Mouse (Mus musculus): ENCODE results near the gene Tgm5. TPM values are rescaled to one million over a fixed set of nuclear protein-coding genes. Genes with fewer than 3 reads are reported as not detected.

Tgm5 gene
- polyA plus RNA-seq, 1 experiment from 2014 or later, result not detected

Other genes with a start within 250 kb of the Tgm5 start
- gene Cdan1, start 235.7 kb downstream of the Tgm5 start, polyA plus RNA-seq (2016; fragmentation: Nextera tagmentation; extraction: Ambion mirVana), result 5.8 and 6.9 TPM in 2 replicates
- 3.0 and 3.2 TPM in 2 replicates for gene Ttbk2, start 235.2 kb downstream of the Tgm5 start, polyA plus RNA-seq (2016; fragmentation: Nextera tagmentation; extraction: Ambion mirVana)
- gene Ubr1, start 115.1 kb downstream of the Tgm5 start, polyA plus RNA-seq (2016; fragmentation: Nextera tagmentation; extraction: Ambion mirVana), result 22.6 and 22.7 TPM in 2 replicates
- gene Tmem62, start 108.8 kb downstream of the Tgm5 start, polyA plus RNA-seq (2016; fragmentation: Nextera tagmentation; extraction: Ambion mirVana), result 3.3 and 3.4 TPM in 2 replicates
- 33.3 and 35.3 TPM in 2 replicates for gene Ccndbp1, start 77.4 kb downstream of the Tgm5 start, polyA plus RNA-seq (2016; fragmentation: Nextera tagmentation; extraction: Ambion mirVana)
- 19.1 and 21.1 TPM in 2 replicates for gene Epb42, start 48.8 kb downstream of the Tgm5 start, polyA plus RNA-seq (2016; fragmentation: Nextera tagmentation; extraction: Ambion mirVana)
- gene Tgm7, start 24.0 kb upstream of the Tgm5 start, polyA plus RNA-seq (2016; fragmentation: Nextera tagmentation; extraction: Ambion mirVana), result not detected in 2 replicates
- gene Adal, start 54.6 kb upstream of the Tgm5 start, polyA plus RNA-seq (2016; fragmentation: Nextera tagmentation; extraction: Ambion mirVana), result 14.4 and 14.5 TPM in 2 replicates
- gene Lcmt2, start 54.8 kb upstream of the Tgm5 start, polyA plus RNA-seq (2016; fragmentation: Nextera tagmentation; extraction: Ambion mirVana), result 16.6 and 19.4 TPM in 2 replicates
- gene Tubgcp4, start 84.8 kb upstream of the Tgm5 start, polyA plus RNA-seq (2016; fragmentation: Nextera tagmentation; extraction: Ambion mirVana), result 50.0 and 57.3 TPM in 2 replicates
- gene Zscan29, start 85.3 kb upstream of the Tgm5 start, polyA plus RNA-seq (2016; fragmentation: Nextera tagmentation; extraction: Ambion mirVana), result 7.0 and 7.4 TPM in 2 replicates
- 75.0 and 81.9 TPM in 2 replicates for gene Trp53bp1, start 185.6 kb upstream of the Tgm5 start, polyA plus RNA-seq (2016; fragmentation: Nextera tagmentation; extraction: Ambion mirVana)
- 5.2 and 5.5 TPM in 2 replicates for gene Map1a, start 203.8 kb upstream of the Tgm5 start, polyA plus RNA-seq (2016; fragmentation: Nextera tagmentation; extraction: Ambion mirVana)

Data from heart, embryonic 10.5 days (tissue).